Mouse (Mus musculus) heart, embryonic 15.5 days (tissue): Measurements from ENCODE around the gene Fnip2. TPM values are rescaled to one million over a fixed set of nuclear protein-coding genes. Genes with fewer than 3 reads are reported as not detected.
A peak's percentile ranks its signal among the peaks of the same experiment; 100 is the strongest.

Source experiments
- ATAC-seq: fragments of 200-750 bp; cut with Nextera tagmentation; replicated peaks from 2 replicates; pipeline ENCODE4 v1.8.0; 2017; ENCODE audit warnings: low read depth, moderate TSS enrichment; ENCODE audit not compliant: insufficient number of reproducible peaks, insufficient read depth, low FRiP score
- H3K27ac ChIP-seq: fragments of 300-500 bp; sonication (generic); 2 replicates; pipeline ENCODE4 v1.5.1; 2015; ENCODE audit warnings: mild to moderate bottlenecking, inconsistent platforms
- H3K27me3 ChIP-seq: fragments of 300-500 bp; sonication (generic); 2 replicates; pipeline ENCODE4 v1.6.1; 2015; ENCODE audit warnings: inconsistent platforms
- H3K36me3 ChIP-seq: fragments of 300-500 bp; sonication (generic); 2 replicates; pipeline ENCODE4 v1.6.1; 2015; ENCODE audit warnings: mild to moderate bottlenecking, inconsistent platforms
- H3K4me1 ChIP-seq: fragments of 300-500 bp; sonication (generic); replicated peaks from 2 replicates; pipeline ENCODE4 v1.6.1; 2015; ENCODE audit warnings: inconsistent platforms
- H3K4me2 ChIP-seq: fragments of 300-500 bp; sonication (generic); 2 replicates; pipeline ENCODE4 v1.6.1; 2015; ENCODE audit warnings: inconsistent platforms, mild to moderate bottlenecking, moderate library complexity
- H3K4me3 ChIP-seq: fragments of 300-500 bp; sonication (generic); 2 replicates; pipeline ENCODE4 v1.5.1; 2015; ENCODE audit warnings: mild to moderate bottlenecking, inconsistent platforms
- H3K9ac ChIP-seq: fragments of 300-500 bp; sonication (generic); 2 replicates; pipeline ENCODE4 v1.6.1; 2015; ENCODE audit warnings: mild to moderate bottlenecking, inconsistent platforms
- H3K9me3 ChIP-seq: fragments of 300-500 bp; sonication (generic); replicated peaks from 2 replicates; pipeline ENCODE4 v1.6.1; 2016; ENCODE audit warnings: inconsistent platforms
- WGBS: fragments of 180-500 bp; shearing (Covaris S2); methylation state at CpG from one replicate; pipeline ENCODE4 v1.1.7; 2015; ENCODE audit warnings: mixed read lengths; 5-methylcytosine and 5-hydroxymethylcytosine counted together
- polyA plus RNA-seq: library from polyadenylated mRNA; unstranded; fragments of >200 nt; fragmentation: Nextera tagmentation; extraction: Ambion mirVana; gene quantifications from 2 replicates; pipeline ENCODE4 v1.2.1, GENCODE M21; 2015

Gene Fnip2
- polyA plus RNA-seq, 1 experiment from 2014 or later = 2.9 TPM

DNA sequence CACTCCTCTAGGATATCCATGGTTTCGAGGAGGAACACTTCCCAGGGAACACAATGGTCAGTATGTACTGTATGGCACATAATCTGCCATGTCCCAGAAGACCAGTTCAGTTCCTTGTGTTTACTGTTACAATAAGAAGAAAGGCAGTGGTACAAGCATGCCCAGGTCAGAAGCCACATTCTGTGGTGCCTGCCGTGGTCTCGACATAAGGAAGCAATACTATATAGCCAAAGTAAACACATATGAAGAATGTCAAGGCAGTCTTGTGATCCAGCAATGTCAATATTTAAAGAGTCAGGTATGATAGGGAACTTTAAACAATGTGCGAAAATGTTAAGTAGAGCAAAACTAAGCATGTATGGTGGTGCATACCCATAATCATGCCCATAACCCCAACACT, 44.2 kb downstream of the Fnip2 start:
- H3K4me1 ChIP-seq = peaks cover 27% of the 10 kb centered on the region
- H3K9me3 ChIP-seq = no peaks in the 10 kb centered on the region
- H3K36me3 ChIP-seq = no peaks in the 10 kb centered on the region
- no peak overlapping the region for H3K4me2 ChIP-seq
- no peak overlapping the region for H3K9ac ChIP-seq
- H3K27me3 ChIP-seq = no peaks in the 10 kb centered on the region
- WGBS = 77% methylated on average over 4 of the region's 4 CpGs
- no peak overlapping the region for H3K4me3 ChIP-seq
- no peak for ATAC-seq
- no peak overlapping the region for H3K27ac ChIP-seq

GRCm38 (mm10) chr3:79519862-79520261, 47.7 kb downstream of the Fnip2 start:
- H3K9ac ChIP-seq = no peak overlapping the region
- H3K4me1 ChIP-seq = peaks cover 38% of the 10 kb centered on the region
- ATAC-seq = no peak
- peak overlapping the region; percentile 16; the same call in 1 of the 2 replicates for H3K27ac ChIP-seq
- H3K27me3 ChIP-seq = no peaks in the 10 kb centered on the region
- H3K4me3 ChIP-seq = no peak overlapping the region
- peak overlapping the region; percentile 27; the same call in 1 of the 2 replicates for H3K4me2 ChIP-seq
- no peaks in the 10 kb centered on the region for H3K9me3 ChIP-seq
- WGBS = 33% methylated on average over 9 of the region's 9 CpGs
- H3K36me3 ChIP-seq = no peaks in the 10 kb centered on the region

DNA sequence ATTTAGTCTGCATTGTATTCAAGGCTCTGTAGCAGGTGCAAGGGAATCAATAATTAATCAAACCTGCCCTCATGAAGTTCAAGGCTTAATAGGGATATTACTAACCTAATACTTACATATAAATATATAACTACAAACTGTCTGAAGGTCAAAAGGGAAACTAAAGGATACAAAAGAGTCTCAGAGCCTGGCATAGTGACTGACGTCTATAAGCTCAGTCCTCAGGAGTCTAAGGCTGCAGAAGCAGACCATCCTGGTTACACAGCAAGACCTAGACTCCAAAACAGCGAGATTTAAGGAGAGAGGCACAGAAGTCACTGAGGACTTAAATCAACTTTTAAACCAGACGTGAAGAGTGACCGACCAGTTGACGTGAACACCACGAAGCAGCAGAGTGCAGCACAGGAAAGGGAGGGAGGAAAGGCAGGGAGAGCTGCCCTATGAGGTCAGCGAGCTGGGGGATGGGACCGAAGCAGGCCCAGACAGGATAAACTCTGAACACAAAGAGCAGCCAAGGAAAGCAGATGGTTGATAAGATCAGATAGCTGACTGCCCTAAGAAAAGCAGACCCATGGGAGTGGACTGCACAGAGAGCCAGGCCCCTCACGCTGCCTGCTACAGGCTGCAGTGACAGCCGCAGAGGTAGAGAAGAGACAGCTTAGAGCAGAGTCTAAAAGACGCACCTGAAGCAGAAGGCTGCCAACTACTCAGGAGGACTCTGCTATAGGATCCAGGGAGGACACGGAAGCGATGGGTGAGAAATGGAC, 48.7 kb downstream of the Fnip2 start:
- peak overlapping the region; percentile 27 for H3K4me2 ChIP-seq
- H3K27me3 ChIP-seq = no peaks in the 10 kb centered on the region
- H3K4me3 ChIP-seq = no peak overlapping the region
- H3K36me3 ChIP-seq = no peaks in the 10 kb centered on the region
- WGBS = 23% methylated on average over 13 of the region's 13 CpGs
- H3K9ac ChIP-seq = 0 out of 2 replicates have a peak overlapping the region, but pooled peaks have one; percentile 15
- no peaks in the 10 kb centered on the region for H3K9me3 ChIP-seq
- H3K27ac ChIP-seq = peak overlapping the region; percentile 16
- peaks cover 39% of the 10 kb centered on the region for H3K4me1 ChIP-seq
- ATAC-seq = peak; percentile 70; the same call in 1 of the 2 replicates

DNA sequence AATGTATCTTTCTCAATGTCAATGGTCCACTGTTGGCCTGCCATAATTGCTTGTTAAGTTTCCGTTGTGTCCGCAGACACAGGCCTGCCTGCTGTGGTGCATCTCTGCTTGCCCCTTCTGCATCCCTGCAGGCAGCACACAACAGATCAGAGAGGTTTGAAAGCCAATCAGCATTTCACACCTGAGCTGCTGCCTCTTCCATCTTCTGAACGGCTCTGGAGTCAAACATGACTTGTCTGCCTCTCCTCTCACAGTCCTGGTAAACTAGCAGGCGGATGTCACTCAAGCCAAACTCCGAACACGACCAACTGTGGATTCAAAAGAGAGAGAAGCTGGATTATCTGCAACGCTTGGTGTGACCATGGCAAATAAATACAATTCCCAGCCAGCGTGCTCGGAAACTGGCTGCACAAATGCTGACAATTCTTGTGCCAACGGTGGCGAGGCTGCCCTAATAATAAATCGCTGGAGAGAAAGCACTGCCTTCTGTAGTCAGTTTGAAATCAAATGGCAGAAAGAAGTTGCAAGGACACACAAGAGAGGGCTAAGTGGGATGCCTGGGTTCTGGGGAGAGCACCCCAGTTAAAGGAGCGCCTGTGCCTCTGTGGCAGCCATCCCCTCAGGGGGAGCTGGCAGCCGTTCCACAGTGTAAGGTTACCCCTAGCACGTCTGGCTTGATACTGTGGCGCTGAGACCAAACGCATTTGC, 49.6 kb downstream of the Fnip2 start:
- Histone ChIP-seq H3K27me3 (no peaks in the 10 kb centered on the region), H3K36me3 (no peaks in the 10 kb centered on the region), H3K4me2 (no peak overlapping the region), H3K27ac (no peak overlapping the region), H3K9ac (no peak overlapping the region), H3K9me3 (no peaks in the 10 kb centered on the region), H3K4me1 (peaks cover 39% of the 10 kb centered on the region), H3K4me3 (no peak overlapping the region)
- 74% methylated on average over 17 of the region's 17 CpGs for WGBS
- ATAC-seq = no peak

DNA sequence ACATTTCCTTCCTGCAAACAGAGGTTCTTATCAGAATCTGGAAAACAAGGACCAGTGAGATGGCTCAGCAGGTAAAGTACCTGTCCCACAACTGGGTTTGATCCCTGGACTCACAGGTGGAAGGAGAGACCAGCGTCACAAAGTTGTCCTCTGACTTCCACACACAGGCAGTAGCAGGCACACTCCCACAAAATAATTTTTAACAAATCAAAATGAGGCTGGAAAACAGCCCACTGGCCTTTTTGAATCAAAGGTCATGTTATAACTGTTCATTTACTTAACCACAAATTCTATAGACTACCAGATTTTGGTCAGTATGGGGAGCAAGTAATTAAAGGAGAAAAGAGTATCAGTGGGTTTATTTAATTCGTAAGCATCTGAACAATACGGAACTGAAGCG, 50.6 kb downstream of the Fnip2 start:
- H3K9ac ChIP-seq = no peak overlapping the region
- H3K36me3 ChIP-seq = no peaks in the 10 kb centered on the region
- H3K4me2 ChIP-seq = no peak overlapping the region
- ATAC-seq = no peak
- 91% methylated on average over 4 of the region's 4 CpGs for WGBS
- no peak overlapping the region for H3K4me3 ChIP-seq
- H3K27ac ChIP-seq = 0 out of 2 replicates have a peak overlapping the region, but pooled peaks have one; percentile 37
- no peaks in the 10 kb centered on the region for H3K9me3 ChIP-seq
- no peaks in the 10 kb centered on the region for H3K27me3 ChIP-seq
- peaks cover 39% of the 10 kb centered on the region for H3K4me1 ChIP-seq

- peak overlapping the region; percentile 37; the same call in 1 of the 2 replicates for H3K27ac ChIP-seq
- no peak overlapping the region for H3K4me3 ChIP-seq
- ATAC-seq = no peak; the same call in 1 of the 2 replicates
Observed at GRCm38 (mm10) chr3:79516099-79516920, 51.3 kb downstream of the Fnip2 start.

GRCm38 (mm10) chr3:79514304-79514703, 53.3 kb downstream of the Fnip2 start:
- no peak for ATAC-seq
- no peaks in the 10 kb centered on the region for H3K27me3 ChIP-seq
- H3K9me3 ChIP-seq = no peaks in the 10 kb centered on the region
- WGBS = 84% methylated on average over 2 of the region's 2 CpGs
- no peak overlapping the region for H3K27ac ChIP-seq
- no peak overlapping the region for H3K4me2 ChIP-seq
- no peak overlapping the region for H3K4me3 ChIP-seq
- no peaks in the 10 kb centered on the region for H3K36me3 ChIP-seq
- H3K4me1 ChIP-seq = peaks cover 28% of the 10 kb centered on the region
- H3K9ac ChIP-seq = no peak overlapping the region

More at GRCm38 (mm10) chr3:79516099-79516920, 51.3 kb downstream of the Fnip2 start:
- Histone ChIP-seq H3K4me2 (peak overlapping the region; percentile 31), H3K9me3 (no peaks in the 10 kb centered on the region), H3K27me3 (no peaks in the 10 kb centered on the region), H3K9ac (no peak overlapping the region), H3K4me1 (peaks cover 39% of the 10 kb centered on the region), H3K36me3 (no peaks in the 10 kb centered on the region)
- 48% methylated on average over 14 of the region's 14 CpGs for WGBS

GRCm38 (mm10) chr3:79501166-79501728, 66.3 kb downstream of the Fnip2 start:
- WGBS = 83% methylated on average over 2 of the region's 2 CpGs
- Histone ChIP-seq H3K9ac (no peak overlapping the region), H3K4me3 (no peak overlapping the region), H3K27ac (no peak overlapping the region), H3K9me3 (no peaks in the 10 kb centered on the region), H3K4me1 (no peaks in the 10 kb centered on the region), H3K36me3 (peaks cover 15% of the 10 kb centered on the region; the same call in 1 of the 2 replicates), H3K4me2 (no peak overlapping the region), H3K27me3 (no peaks in the 10 kb centered on the region)
- ATAC-seq = no peak

DNA sequence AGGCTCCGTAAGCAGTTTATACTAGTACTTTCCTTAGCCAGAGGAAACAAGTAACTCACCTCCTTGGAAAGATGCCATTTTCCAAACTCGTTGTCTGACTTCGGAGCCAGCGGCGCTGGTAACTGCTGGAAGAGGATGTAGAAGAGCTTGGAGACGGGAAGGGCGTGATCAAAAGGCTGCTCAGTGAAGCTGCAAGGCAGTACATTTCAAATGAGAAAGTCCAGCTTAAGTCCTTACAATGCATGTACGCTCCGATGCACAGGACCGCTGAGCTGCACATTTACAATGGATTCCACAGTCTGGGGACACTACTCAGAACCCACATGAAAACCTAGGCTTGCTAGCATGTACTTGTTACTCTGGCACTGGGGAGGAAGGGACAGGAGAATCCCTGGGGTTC, 67.3 kb downstream of the Fnip2 start:
- no peak for ATAC-seq
- H3K9me3 ChIP-seq = no peaks in the 10 kb centered on the region
- no peak overlapping the region for H3K4me2 ChIP-seq
- no peak overlapping the region for H3K9ac ChIP-seq
- WGBS = 78% methylated on average over 10 of the region's 10 CpGs
- no peak overlapping the region for H3K27ac ChIP-seq
- H3K4me1 ChIP-seq = no peaks in the 10 kb centered on the region
- H3K36me3 ChIP-seq = peaks cover 11% of the 10 kb centered on the region; the same call in 1 of the 2 replicates
- H3K4me3 ChIP-seq = no peak overlapping the region
- H3K27me3 ChIP-seq = no peaks in the 10 kb centered on the region

DNA sequence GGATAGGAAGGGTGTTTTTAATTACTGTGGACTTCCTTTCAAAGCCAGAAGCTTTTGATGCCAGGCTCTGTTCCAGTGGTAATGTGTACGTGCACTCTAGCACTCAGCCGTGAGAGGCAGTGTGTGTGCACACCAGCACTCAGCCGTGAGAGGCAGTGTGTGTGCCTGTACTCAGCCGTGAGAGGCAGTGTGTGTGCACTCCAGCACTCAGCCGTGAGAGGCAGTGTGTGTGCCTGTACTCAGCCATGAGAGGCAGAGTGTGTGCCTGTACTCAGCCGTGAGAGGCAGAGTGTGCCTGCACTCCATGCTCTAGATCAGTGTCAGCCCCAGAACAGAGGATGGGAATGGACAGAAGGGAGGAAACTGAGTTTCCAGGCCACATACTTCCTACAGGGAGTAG, 70.9 kb downstream of the Fnip2 start:
- no peak for ATAC-seq
- H3K36me3 ChIP-seq = peaks cover 20% of the 10 kb centered on the region; the same call in 1 of the 2 replicates
- H3K4me3 ChIP-seq = no peak overlapping the region
- WGBS = 79% methylated on average over 6 of the region's 6 CpGs
- no peak overlapping the region for H3K4me2 ChIP-seq
- H3K27ac ChIP-seq = no peak overlapping the region
- H3K27me3 ChIP-seq = no peaks in the 10 kb centered on the region
- no peaks in the 10 kb centered on the region for H3K4me1 ChIP-seq
- no peak overlapping the region for H3K9ac ChIP-seq
- no peaks in the 10 kb centered on the region for H3K9me3 ChIP-seq

DNA sequence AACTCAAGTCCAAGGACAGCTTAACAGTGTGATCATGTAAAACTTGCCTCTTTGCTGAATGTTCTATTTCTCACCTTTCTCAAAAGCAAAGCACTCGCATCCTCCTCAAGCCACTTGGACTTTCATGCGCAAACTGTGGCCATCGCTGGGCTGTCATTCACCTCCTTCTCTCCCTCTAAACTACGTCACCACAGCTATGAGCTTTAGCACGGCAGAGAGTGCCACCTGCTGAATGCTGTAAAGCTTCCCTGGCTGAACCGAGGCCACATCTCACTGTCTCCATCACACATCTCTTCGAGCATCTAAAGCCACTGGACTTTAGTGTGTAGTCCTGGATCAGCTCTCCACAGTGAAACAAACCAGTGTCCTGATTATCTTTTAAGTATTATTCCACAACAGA, 72.4 kb downstream of the Fnip2 start:
- no peak for ATAC-seq
- H3K4me2 ChIP-seq = no peak overlapping the region
- H3K27me3 ChIP-seq = no peaks in the 10 kb centered on the region
- WGBS = 77% methylated on average over 7 of the region's 7 CpGs
- no peak overlapping the region for H3K4me3 ChIP-seq
- peaks cover 16% of the 10 kb centered on the region; the same call in 1 of the 2 replicates for H3K36me3 ChIP-seq
- no peaks in the 10 kb centered on the region for H3K9me3 ChIP-seq
- H3K4me1 ChIP-seq = no peaks in the 10 kb centered on the region
- H3K9ac ChIP-seq = no peak overlapping the region
- no peak overlapping the region for H3K27ac ChIP-seq
